Mouse (Mus musculus): ENCODE measurements around the gene Mettl7a1. TPM values are rescaled to one million over a fixed set of nuclear protein-coding genes. Genes with fewer than 3 reads are reported as not detected.

Gene Mettl7a1
- polyA plus RNA-seq, 1 experiment from 2014 or later = 3.7 TPM

Other genes starting within 250 kb of the Mettl7a1 start
- gene Atf1, start 76.3 kb upstream of the Mettl7a1 start, polyA plus RNA-seq (2015; fragmentation: Nextera tagmentation; extraction: Ambion mirVana) = 11.4 and 15.2 TPM in 2 replicates
- gene Tmprss12, start 23.3 kb upstream of the Mettl7a1 start, polyA plus RNA-seq (2015; fragmentation: Nextera tagmentation; extraction: Ambion mirVana) = not detected in 2 replicates
- gene Mettl7a3, start 30.8 kb downstream of the Mettl7a1 start, polyA plus RNA-seq (2015; fragmentation: Nextera tagmentation; extraction: Ambion mirVana) = not detected in 2 replicates
- not detected in 2 replicates for gene Methig1, start 49.0 kb downstream of the Mettl7a1 start, polyA plus RNA-seq (2015; fragmentation: Nextera tagmentation; extraction: Ambion mirVana)
- gene Mettl7a2, start 49.1 kb downstream of the Mettl7a1 start, polyA plus RNA-seq (2015; fragmentation: Nextera tagmentation; extraction: Ambion mirVana) = not detected in 2 replicates
- gene Higd1c, start 60.4 kb downstream of the Mettl7a1 start, polyA plus RNA-seq (2015; fragmentation: Nextera tagmentation; extraction: Ambion mirVana) = not detected in 2 replicates
- gene Gm5475, start 118.0 kb downstream of the Mettl7a1 start, polyA plus RNA-seq (2015; fragmentation: Nextera tagmentation; extraction: Ambion mirVana) = 0.10 TPM in 2 replicates
- 23.7 and 24.8 TPM in 2 replicates for gene Slc11a2, start 120.9 kb downstream of the Mettl7a1 start, polyA plus RNA-seq (2015; fragmentation: Nextera tagmentation; extraction: Ambion mirVana)
- 57.4 and 57.5 TPM in 2 replicates for gene Letmd1, start 164.9 kb downstream of the Mettl7a1 start, polyA plus RNA-seq (2015; fragmentation: Nextera tagmentation; extraction: Ambion mirVana)
- 48.1 and 51.3 TPM in 2 replicates for gene Csrnp2, start 191.3 kb downstream of the Mettl7a1 start, polyA plus RNA-seq (2015; fragmentation: Nextera tagmentation; extraction: Ambion mirVana)
- 38.6 and 43.0 TPM in 2 replicates for gene Tfcp2, start 247.9 kb downstream of the Mettl7a1 start, polyA plus RNA-seq (2015; fragmentation: Nextera tagmentation; extraction: Ambion mirVana)